15 mouse cellular contexts compared by ENCODE assay signal in the genomic region with DNA sequence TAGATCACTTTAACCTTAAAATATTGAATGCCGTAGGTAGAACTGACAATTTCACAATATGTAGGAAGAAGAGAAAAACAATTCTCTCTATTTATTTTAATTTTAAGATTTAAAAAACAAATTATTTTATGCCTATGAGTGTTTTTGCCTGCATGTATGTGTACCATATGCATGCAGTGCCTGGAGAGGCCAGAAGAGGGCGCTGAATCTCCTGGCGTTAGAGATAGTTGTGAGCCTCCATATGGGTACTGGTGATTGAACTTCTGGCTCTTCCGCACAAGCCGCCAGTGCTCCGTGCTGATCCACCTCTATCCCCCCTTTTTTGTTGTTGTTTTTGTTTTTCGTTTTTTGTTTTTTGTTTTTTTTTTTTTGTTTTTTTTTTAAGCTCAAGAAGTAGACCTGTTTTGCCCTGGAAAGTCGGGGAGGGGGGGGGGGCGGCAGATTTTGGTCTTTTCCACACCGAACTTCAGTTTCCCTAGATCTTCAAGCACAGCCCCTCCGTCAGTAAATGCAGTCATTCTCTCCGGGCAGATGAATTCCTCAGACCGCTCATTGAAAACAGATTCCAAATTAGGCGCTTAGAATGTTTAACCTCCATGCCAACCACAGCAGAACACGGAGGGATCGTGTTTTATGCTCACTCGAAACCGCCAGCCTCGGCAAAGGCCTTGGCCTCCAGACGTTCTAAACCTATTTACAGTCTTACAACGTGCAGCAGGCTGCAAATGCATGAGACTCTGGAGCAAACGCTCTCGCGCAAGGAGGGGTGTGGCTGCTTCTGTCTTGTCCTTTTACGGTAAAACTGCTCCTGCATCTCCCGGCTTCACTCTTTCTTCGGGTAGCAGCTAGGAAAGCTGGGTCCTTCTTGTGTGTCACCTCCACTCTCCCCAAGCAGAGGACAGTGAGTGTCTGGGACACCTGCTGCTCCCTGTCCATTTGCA.
DNase-seq lines count a peak whose midpoint lies in the region; ATAC-seq and TF ChIP-seq lines count a peak whose summit lies in the region.
"Had no signal": no experiment of that assay in that cellular context is flagged by ENCODE, and none has a peak within 500 bp of the region (broad histone marks: within the 10 kb centered on the region; RNA-seq: fewer than 3 reads in every experiment).

No protein-coding gene starts in this region.

- H3K9me3 ChIP-seq in liver, postnatal 0 days (ENCODE audit: low read length): 0 out of 2 replicates have a peak, but pooled peaks cover 2% of the 10 kb centered on the region
- no peaks in the 10 kb centered on the region for H3K9me3 ChIP-seq in liver, embryonic 11.5 days (ENCODE audit: control insufficient read depth, low read length)
- H3K9me3 ChIP-seq in stomach, postnatal 0 days (ENCODE audit: control insufficient read depth, low read length): no peaks in the 10 kb centered on the region
- H3K9me3 ChIP-seq: neural tube, embryonic 15.5 days had no signal

- H3K9ac ChIP-seq in liver, postnatal 0 days (replicated peaks): no peak overlapping the region
- no peak overlapping the region for H3K9ac ChIP-seq in liver, embryonic 11.5 days (ENCODE audit: low read depth, low read length)
- no peak overlapping the region for H3K9ac ChIP-seq in stomach, postnatal 0 days (ENCODE audit: low read length)
- H3K9ac ChIP-seq: neural tube, embryonic 15.5 days had no signal

- no peaks in the 10 kb centered on the region for H3K4me1 ChIP-seq in liver, postnatal 0 days (ENCODE audit: insufficient read depth)
- no peaks in the 10 kb centered on the region for H3K4me1 ChIP-seq in liver, embryonic 11.5 days (replicated peaks; ENCODE audit: control insufficient read depth, insufficient read depth, low read length)
- H3K4me1 ChIP-seq in cortical plate, adult 2 months (ENCODE audit: control insufficient read depth, insufficient read depth, low read length): no peaks in the 10 kb centered on the region
- no peaks in the 10 kb centered on the region for H3K4me1 ChIP-seq in stomach, postnatal 0 days (replicated peaks; ENCODE audit: control insufficient read depth, insufficient read depth)
- no peaks in the 10 kb centered on the region for H3K4me1 ChIP-seq in kidney, adult 2 months (ENCODE audit: control insufficient read depth, insufficient read depth, low read length)
- H3K4me1 ChIP-seq: neural tube, embryonic 15.5 days had no signal

- no peaks in the 10 kb centered on the region for H3K27me3 ChIP-seq in liver, postnatal 0 days (ENCODE audit: insufficient read depth, low read length)
- no peaks in the 10 kb centered on the region for H3K27me3 ChIP-seq in liver, embryonic 11.5 days (replicated peaks; ENCODE audit: control insufficient read depth, insufficient read depth, low read length)
- no peaks in the 10 kb centered on the region for H3K27me3 ChIP-seq in stomach, postnatal 0 days (ENCODE audit: control insufficient read depth, insufficient read depth, low read length)
- H3K27me3 ChIP-seq in kidney, adult 2 months (replicated peaks; ENCODE audit: control insufficient read depth, insufficient read depth, low read length): no peaks in the 10 kb centered on the region
- H3K27me3 ChIP-seq: neural tube, embryonic 15.5 days; Patski had no signal

- H3K36me3 ChIP-seq in liver, postnatal 0 days (replicated peaks; ENCODE audit: insufficient read depth, low read length): no peaks in the 10 kb centered on the region
- H3K36me3 ChIP-seq in liver, embryonic 11.5 days (ENCODE audit: control insufficient read depth, insufficient read depth, low read length): no peaks in the 10 kb centered on the region
- no peaks in the 10 kb centered on the region for H3K36me3 ChIP-seq in stomach, postnatal 0 days (ENCODE audit: control insufficient read depth, insufficient read depth, low read length)
- no peaks in the 10 kb centered on the region for H3K36me3 ChIP-seq in kidney, adult 2 months (ENCODE audit: control insufficient read depth, insufficient read depth, low read length)
- H3K36me3 ChIP-seq: neural tube, embryonic 15.5 days had no signal

- TF ChIP-seq CTCF in liver, postnatal 0 days (IDR thresholded peaks at IDR 0.05; ENCODE audit: low read depth): peak; percentile 34
- TF ChIP-seq CTCF in cortical plate, adult 2 months (IDR thresholded peaks at IDR 0.05; ENCODE audit: extremely low read depth, insufficient read depth, low read length): 0 out of 2 replicates have a peak, but pooled peaks have one; percentile 12
- peak; percentile 40 for TF ChIP-seq CTCF in stomach, postnatal 0 days (IDR thresholded peaks at IDR 0.05; ENCODE audit: low read depth)
- no peak for TF ChIP-seq CTCF in kidney, adult 2 months (conservative IDR thresholded peaks at IDR 0.05; ENCODE audit: insufficient read depth, insufficient read length, low read depth, low read length)

- no peak for TF ChIP-seq EP300 in liver, postnatal 0 days (IDR thresholded peaks at IDR 0.05; ENCODE audit: low read depth)
- no peak for TF ChIP-seq EP300 in stomach, postnatal 0 days (optimal IDR thresholded peaks at IDR 0.05)

- H3K4me3 ChIP-seq in liver, postnatal 0 days (ENCODE audit: low read depth, low read length): no peak overlapping the region
- no peak overlapping the region for H3K4me3 ChIP-seq in liver, embryonic 11.5 days (ENCODE audit: low read depth, low read length)
- H3K4me3 ChIP-seq in cortical plate, adult 2 months (ENCODE audit: insufficient read depth, low read length): no peak overlapping the region
- H3K4me3 ChIP-seq in stomach, postnatal 0 days (ENCODE audit: low read depth, low read length): no peak overlapping the region
- H3K4me3 ChIP-seq in kidney, adult 2 months (ENCODE audit: insufficient read depth, low read depth, low read length): no peak overlapping the region
- H3K4me3 ChIP-seq: neural tube, embryonic 15.5 days had no signal

- TF ChIP-seq POLR2A in cortical plate, adult 2 months (IDR thresholded peaks at IDR 0.05; ENCODE audit: extremely low read depth, insufficient read depth, low read length): no peak
- TF ChIP-seq POLR2A in kidney, adult 2 months (IDR thresholded peaks at IDR 0.05; ENCODE audit: low read depth, low read length): no peak

- H3K27ac ChIP-seq in liver, postnatal 0 days (ENCODE audit: low read depth): no peak overlapping the region
- no peak overlapping the region for H3K27ac ChIP-seq in liver, embryonic 11.5 days (ENCODE audit: low read depth, low read length)
- H3K27ac ChIP-seq in cortical plate, adult 2 months (ENCODE audit: insufficient read depth, low read length): no peak overlapping the region
- no peak overlapping the region for H3K27ac ChIP-seq in stomach, postnatal 0 days (replicated peaks)
- no peak overlapping the region for H3K27ac ChIP-seq in kidney, adult 2 months (ENCODE audit: insufficient read depth, low read depth, low read length)
- H3K27ac ChIP-seq: macrophage; neural tube, embryonic 15.5 days had no signal

- ATAC-seq in CD4-positive, CD25-positive, alpha-beta regulatory T cell, adult 4 months: no peak
- ATAC-seq in liver, postnatal 0 days: no peak
- ATAC-seq in liver, embryonic 11.5 days (replicated peaks; ENCODE audit: low FRiP score): no peak
- ATAC-seq in stomach, postnatal 0 days (ENCODE audit: low FRiP score, low TSS enrichment): no peak
- ATAC-seq: midbrain, embryonic 16.5 days; Patski had no signal

- peak; percentile 10 for DNase-seq in CD4-positive, CD25-positive, alpha-beta regulatory T cell, adult 2 months (ENCODE audit: low read depth, low spot score)
- no peak for DNase-seq in liver, postnatal 0 days
- no peak for DNase-seq in liver, embryonic 11.5 days (ENCODE audit: low spot score)
- DNase-seq in stomach, postnatal 0 days (ENCODE audit: low spot score): no peak
- no peak for DNase-seq in cerebellum, adult 11 months
- no peak for DNase-seq in kidney, adult 2 months
- DNase-seq: adrenal gland, postnatal 10 days; cerebellum, adult 18-20 months; right cerebral cortex, postnatal 14 days had no signal

- WGBS in liver, postnatal 0 days (ENCODE audit: insufficient replicate concordance): 89% methylated on average over 27 of the region's 27 CpGs
- WGBS in liver, embryonic 11.5 days: 86% methylated on average over 27 of the region's 27 CpGs
- 81% methylated on average over 27 of the region's 27 CpGs for WGBS in stomach, postnatal 0 days
- WGBS in kidney, adult 2 months: 70% methylated on average over 27 of the region's 27 CpGs

- H3K4me2 ChIP-seq in liver, postnatal 0 days (ENCODE audit: low read depth, low read length): no peak overlapping the region
- no peak overlapping the region for H3K4me2 ChIP-seq in liver, embryonic 11.5 days
- H3K4me2 ChIP-seq in stomach, postnatal 0 days (replicated peaks; ENCODE audit: low read depth): no peak overlapping the region
- H3K4me2 ChIP-seq: neural tube, embryonic 15.5 days had no signal
